Mouse (Mus musculus): ENCODE measurements at regions not wholly inside any gene's neighbourhood (a gene's known extent, or its start where the extent isn't known, plus 50 kb on each side); places are given as distances from the start of the nearest gene placed in this dataset.

GRCm38 (mm10) chr4:105912296-105912695, 122.6 kb downstream of the Gm12728 start:
- peak; percentile 54 for DNase-seq

GRCm38 (mm10) chr4:105914996-105915395, 125.3 kb downstream of the Gm12728 start:
- DNase-seq: peak; percentile 68

- DNase-seq: peak; percentile 36
Measured at GRCm38 (mm10) chr4:105916229-105916628, 126.6 kb downstream of the Gm12728 start.

GRCm38 (mm10) chr4:105924781-105925382, 135.2 kb downstream of the Gm12728 start:
- DNase-seq: no peak

GRCm38 (mm10) chr4:105925506-105925905, 135.8 kb downstream of the Gm12728 start:
- no peak for DNase-seq

GRCm38 (mm10) chr4:105929658-105930057, 140.0 kb downstream of the Gm12728 start:
- no peak for DNase-seq

GRCm38 (mm10) chr4:105934971-105935370, 145.3 kb downstream of the Gm12728 start:
- no peak for DNase-seq

GRCm38 (mm10) chr4:105936755-105937514, 147.3 kb downstream of the Gm12728 start:
- no peak for DNase-seq

GRCm38 (mm10) chr4:105937587-105937986, 147.9 kb downstream of the Gm12728 start:
- no peak for DNase-seq

GRCm38 (mm10) chr4:105938886-105939285, 149.2 kb downstream of the Gm12728 start:
- DNase-seq: no peak

- no peak for DNase-seq
Measured at GRCm38 (mm10) chr4:105939636-105940199, 150.0 kb downstream of the Gm12728 start.

- no peak for DNase-seq
Measured at GRCm38 (mm10) chr4:105940891-105941290, 151.2 kb downstream of the Gm12728 start.

GRCm38 (mm10) chr4:105941785-105942184, 152.1 kb downstream of the Gm12728 start:
- peak; percentile 80 for DNase-seq

- peak; percentile 12 for DNase-seq
Measured at GRCm38 (mm10) chr4:105944962-105945361, 155.3 kb downstream of the Gm12728 start.

GRCm38 (mm10) chr4:105945921-105946320, 156.3 kb downstream of the Gm12728 start:
- no peak for DNase-seq

GRCm38 (mm10) chr4:105948326-105948725, 158.7 kb downstream of the Gm12728 start:
- no peak for DNase-seq

- no peak for DNase-seq
Measured at GRCm38 (mm10) chr4:105952406-105952805, 162.7 kb downstream of the Gm12728 start.

- DNase-seq: no peak
Measured at GRCm38 (mm10) chr4:105956516-105956915, 166.8 kb downstream of the Gm12728 start.

- no peak for DNase-seq
Measured at GRCm38 (mm10) chr4:105958331-105958730, 168.7 kb downstream of the Gm12728 start.

GRCm38 (mm10) chr4:105961686-105962360, 172.2 kb downstream of the Gm12728 start:
- DNase-seq: no peak

GRCm38 (mm10) chr4:105962542-105962941, 172.9 kb downstream of the Gm12728 start:
- no peak for DNase-seq

- no peak for DNase-seq
Measured at GRCm38 (mm10) chr4:105968324-105968723, 178.7 kb downstream of the Gm12728 start.

- no peak for DNase-seq
Measured at GRCm38 (mm10) chr4:105969628-105970027, 180.0 kb downstream of the Gm12728 start.

GRCm38 (mm10) chr4:105970056-105970455, 180.4 kb downstream of the Gm12728 start:
- no peak for DNase-seq

All from lung, postnatal 10 days (tissue).